Mouse (Mus musculus) CD4-positive, CD25-positive, alpha-beta regulatory T cell, adult 4 months (primary cell): ENCODE measurements around the gene Cecr2. TPM values are rescaled to one million over a fixed set of nuclear protein-coding genes. Genes with fewer than 3 reads are reported as not detected.
A peak's percentile ranks its signal among the peaks of the same experiment; 100 is the strongest.
"Not testable (repeated sequence)": the region's sequence is repeated elsewhere in the genome, so short reads cannot be mapped to it uniquely, and the experiment has no call there.

Experiments used
- ATAC-seq: one replicate; pipeline ENCODE4 v1.8.0; 2017
- polyA plus RNA-seq, 2 experiments: library from polyadenylated mRNA; unstranded; fragments of 100-300 nt; shearing (Covaris generic); gene quantifications; one replicate each; pipeline ENCODE4 v1.2.1; 2017

Cecr2 gene
- polyA plus RNA-seq, 2 experiments from 2014 or later = 0.29 to 0.51 TPM

- no peak for ATAC-seq
These were observed 107.6 kb downstream of the Cecr2 start for GRCm38 (mm10) chr6:120773763-120774162.

- ATAC-seq = no peak
These were observed 110.1 kb downstream of the Cecr2 start for GRCm38 (mm10) chr6:120776286-120776685.

- ATAC-seq = no peak
These were observed 111.4 kb downstream of the Cecr2 start for GRCm38 (mm10) chr6:120777533-120777932.

GRCm38 (mm10) chr6:120778226-120778625 is 112.1 kb downstream of the Cecr2 start:
- ATAC-seq = no peak

GRCm38 (mm10) chr6:120782948-120783347 is 116.8 kb downstream of the Cecr2 start:
- no peak for ATAC-seq

- no peak for ATAC-seq
These were observed 118.2 kb downstream of the Cecr2 start for GRCm38 (mm10) chr6:120784351-120784750.

GRCm38 (mm10) chr6:120788068-120788607 is 122.0 kb downstream of the Cecr2 start:
- no peak for ATAC-seq

- peak; percentile 68 for ATAC-seq
These were observed 122.7 kb downstream of the Cecr2 start for GRCm38 (mm10) chr6:120788904-120789303.

- ATAC-seq = no peak
These were observed 124.0 kb downstream of the Cecr2 start for GRCm38 (mm10) chr6:120790153-120790552.

GRCm38 (mm10) chr6:120790717-120791116 is 124.5 kb downstream of the Cecr2 start:
- ATAC-seq = no peak

- no peak for ATAC-seq
These were observed 126.8 kb downstream of the Cecr2 start for GRCm38 (mm10) chr6:120792947-120793346.

GRCm38 (mm10) chr6:120795422-120796086 is 129.4 kb downstream of the Cecr2 start:
- no peak for ATAC-seq

GRCm38 (mm10) chr6:120796111-120796510 is 129.9 kb downstream of the Cecr2 start:
- no peak for ATAC-seq

GRCm38 (mm10) chr6:120798019-120798418 is 131.8 kb downstream of the Cecr2 start:
- ATAC-seq = no peak

- ATAC-seq = no peak
These were observed 132.7 kb downstream of the Cecr2 start for GRCm38 (mm10) chr6:120798905-120799304.

GRCm38 (mm10) chr6:120799581-120800041 is 133.4 kb downstream of the Cecr2 start:
- ATAC-seq = no peak

- no peak for ATAC-seq
These were observed 141.0 kb downstream of the Cecr2 start for GRCm38 (mm10) chr6:120806999-120807737.

GRCm38 (mm10) chr6:120807738-120808081 is 141.5 kb downstream of the Cecr2 start:
- no peak for ATAC-seq

- ATAC-seq = not testable (repeated sequence)
These were observed 145.8 kb downstream of the Cecr2 start for GRCm38 (mm10) chr6:120811999-120812398.

- ATAC-seq = no peak
These were observed 153.1 kb downstream of the Cecr2 start for GRCm38 (mm10) chr6:120819294-120819693.

GRCm38 (mm10) chr6:120820144-120820543 is 154.0 kb downstream of the Cecr2 start:
- no peak for ATAC-seq
